Mouse (Mus musculus): ENCODE measurements around the gene March2. TPM values are rescaled to one million over a fixed set of nuclear protein-coding genes. Genes with fewer than 3 reads are reported as not detected.
"Not testable (repeated sequence)": the region's sequence is repeated elsewhere in the genome, so short reads cannot be mapped to it uniquely, and the experiment has no call there.

Gene March2
- 10 to 100 TPM; 90.2 to 97.0 TPM for total RNA-seq (2021)

GRCm38 (mm10) chr17:33718384-33718881 is at the start of gene March2:
TSS of gene March2 (minus strand) at chr17:33718670.
- peak; percentile 94 for DNase-seq (ENCODE audit: low spot score in 2 of 2)
- intact Hi-C loops (cut with DNase I), result loop anchor here (2.0 kb wide), 1 partner anchor 38 kb away; no protein-coding TSS in a partner anchor

GRCm38 (mm10) chr17:33766389-33766788 is 47.9 kb upstream of the March2 start:
- intact Hi-C loops (cut with DNase I), result no loop called here
- DNase-seq (ENCODE audit: low spot score in 2 of 2), result no peak

GRCm38 (mm10) chr17:33760255-33761165 is 42.0 kb upstream of the March2 start, which contains the start of gene Rab11b:
TSS of gene Rab11b (minus strand) at chr17:33760530.
- intact Hi-C loops (cut with DNase I), result no loop called here
- DNase-seq (ENCODE audit: low spot score in 2 of 2), result peak; percentile 100

- intact Hi-C loops (cut with DNase I), result loop anchor here (1.0 kb wide), 1 partner anchor 75 kb away; no protein-coding TSS in a partner anchor
- DNase-seq (ENCODE audit: low spot score in 2 of 2), result peak; percentile 86
Measured at GRCm38 (mm10) chr17:33759767-33760254, 41.3 kb upstream of the March2 start.

GRCm38 (mm10) chr17:33757231-33757630 is 38.8 kb upstream of the March2 start:
- DNase-seq (ENCODE audit: low spot score in 2 of 2), result no peak
- intact Hi-C loops (cut with DNase I), result loop anchor here (2.0 kb wide), 1 partner anchor 38 kb away; the partner anchor contains the start of gene March2

GRCm38 (mm10) chr17:33756108-33756790 is 37.8 kb upstream of the March2 start:
- no peak for DNase-seq (ENCODE audit: low spot score in 2 of 2)
- intact Hi-C loops (cut with DNase I), result loop anchor here (2.0 kb wide), 1 partner anchor 37 kb away; the partner anchor contains the start of gene March2

GRCm38 (mm10) chr17:33755418-33756107 is 37.1 kb upstream of the March2 start:
- intact Hi-C loops (cut with DNase I), result loop anchor here (2.0 kb wide), 1 partner anchor 37 kb away; the partner anchor contains the start of gene March2

GRCm38 (mm10) chr17:33754656-33755055 is 36.2 kb upstream of the March2 start:
- intact Hi-C loops (cut with DNase I), result no loop called here
- no peak for DNase-seq (ENCODE audit: low spot score in 2 of 2)

More at GRCm38 (mm10) chr17:33755418-33756107, 37.1 kb upstream of the March2 start:
- no peak for DNase-seq (ENCODE audit: low spot score in 2 of 2)

GRCm38 (mm10) chr17:33752297-33752696 is 33.8 kb upstream of the March2 start:
- intact Hi-C loops (cut with DNase I), result no loop called here
- no peak for DNase-seq (ENCODE audit: low spot score in 2 of 2)

- intact Hi-C loops (cut with DNase I), result no loop called here
- no peak for DNase-seq (ENCODE audit: low spot score in 2 of 2)
Measured at GRCm38 (mm10) chr17:33751181-33751580, 32.7 kb upstream of the March2 start.

- intact Hi-C loops (cut with DNase I), result loop anchor here (5.0 kb wide), 1 partner anchor 53 kb away; no protein-coding TSS in a partner anchor
- no peak for DNase-seq (ENCODE audit: low spot score in 2 of 2)
Measured at GRCm38 (mm10) chr17:33749451-33749850, 31.0 kb upstream of the March2 start.

GRCm38 (mm10) chr17:33746011-33746410 is 27.5 kb upstream of the March2 start:
- DNase-seq (ENCODE audit: low spot score in 2 of 2), result no peak
- intact Hi-C loops (cut with DNase I), result loop anchor here (5.0 kb wide), 1 partner anchor 56 kb away; no protein-coding TSS in a partner anchor

GRCm38 (mm10) chr17:33744686-33745384 is 26.4 kb upstream of the March2 start:
- intact Hi-C loops (cut with DNase I), result loop anchor here (5.0 kb wide), 1 partner anchor 57 kb away; no protein-coding TSS in a partner anchor
- DNase-seq (ENCODE audit: low spot score in 2 of 2), result no peak

- no peak for DNase-seq (ENCODE audit: low spot score in 2 of 2)
- intact Hi-C loops (cut with DNase I), result no loop called here
Measured at GRCm38 (mm10) chr17:33742420-33742819, 23.9 kb upstream of the March2 start.

- DNase-seq (ENCODE audit: low spot score in 2 of 2); intact Hi-C loops (cut with DNase I): not testable (repeated sequence)
Measured at GRCm38 (mm10) chr17:33733526-33733925, 15.1 kb upstream of the March2 start.

- DNase-seq (ENCODE audit: low spot score in 2 of 2); intact Hi-C loops (cut with DNase I): not testable (repeated sequence)
Measured at GRCm38 (mm10) chr17:33732556-33733083, 14.2 kb upstream of the March2 start.

- intact Hi-C loops (cut with DNase I), result no loop called here
- no peak for DNase-seq (ENCODE audit: low spot score in 2 of 2)
Measured at GRCm38 (mm10) chr17:33729215-33729614, 10.7 kb upstream of the March2 start.

GRCm38 (mm10) chr17:33728396-33728795 is 9.9 kb upstream of the March2 start:
- DNase-seq (ENCODE audit: low spot score in 2 of 2), result no peak
- intact Hi-C loops (cut with DNase I), result no loop called here
